Mouse (Mus musculus) kidney, adult 9 months (tissue): Measurements from ENCODE around the gene Rab23.

Experiments
- DNase-seq: peaks from one replicate; pipeline ENCODE4 v3.0.0; 2022

Rab23 gene

DNA sequence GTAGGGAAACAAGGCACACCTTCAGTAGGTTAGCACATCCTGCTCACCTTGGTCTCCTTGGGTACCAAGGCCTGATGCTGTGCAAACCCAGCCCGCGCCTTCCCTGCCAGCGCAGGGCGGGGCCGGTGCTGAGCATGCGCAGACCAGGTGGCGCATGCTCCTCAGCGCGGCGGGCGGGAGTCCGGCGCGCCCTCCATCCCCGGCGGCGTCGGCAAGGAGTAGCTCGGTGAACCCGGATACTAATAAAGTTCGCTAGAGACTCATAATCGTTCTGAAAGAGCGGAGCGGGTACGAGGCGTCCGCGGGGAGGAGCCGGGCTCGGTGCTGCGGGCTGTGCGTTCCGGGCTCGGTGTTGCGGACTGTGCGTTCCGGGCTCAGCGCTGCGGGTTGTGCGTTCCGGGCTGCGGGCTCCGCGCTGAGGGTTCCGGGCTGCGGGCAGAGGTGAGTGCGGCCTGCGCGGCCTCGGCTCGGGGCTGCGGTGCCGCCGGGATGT is at the start of gene Rab23:
TSS of gene Rab23 (plus strand) at position 155 of the 493 bp plus-strand sequence.
- peak; percentile 79 for DNase-seq

DNA sequence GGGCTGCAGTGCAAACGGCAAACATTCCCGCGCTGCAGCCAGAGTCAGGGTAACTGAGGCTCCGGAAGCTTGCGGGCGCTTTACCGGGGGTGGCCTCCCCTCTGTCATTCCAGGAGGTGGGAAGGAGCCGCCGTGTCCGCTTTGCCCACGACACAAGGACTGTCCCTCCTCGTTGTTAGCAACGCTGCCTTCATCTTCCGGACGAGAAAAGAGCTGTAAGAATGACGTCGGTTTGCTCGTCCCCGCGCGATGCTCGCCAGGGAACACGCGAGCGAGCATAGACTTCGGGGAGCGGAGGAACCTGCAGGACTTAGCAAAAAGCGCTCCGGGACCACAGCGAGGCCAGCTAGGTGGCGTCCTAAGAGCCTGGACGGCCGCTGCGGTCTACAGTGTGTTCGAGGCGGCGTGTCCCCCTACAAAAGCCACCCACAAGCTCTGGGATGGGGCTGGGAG is 49.5 kb upstream of the Rab23 start:
- DNase-seq: peak; percentile 48

DNA sequence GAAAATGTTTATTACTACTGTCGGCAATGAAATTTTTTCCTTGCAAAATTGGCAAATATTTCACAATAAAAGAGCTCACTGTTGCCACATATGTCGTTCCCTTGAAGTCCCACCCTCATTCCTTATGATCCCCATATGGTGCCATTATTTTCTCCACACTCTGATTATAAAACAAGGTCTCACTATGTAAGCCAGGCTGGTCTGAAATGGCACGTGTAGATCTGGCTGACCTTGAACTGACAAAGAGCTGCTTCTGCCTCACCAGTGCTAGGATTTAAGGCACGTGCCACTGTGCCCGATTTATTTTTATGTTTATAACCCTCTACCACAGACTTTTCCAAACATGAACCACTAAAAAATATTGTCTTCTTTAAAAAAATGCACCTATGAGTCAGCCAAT is 48.2 kb upstream of the Rab23 start:
- DNase-seq: no peak

DNA sequence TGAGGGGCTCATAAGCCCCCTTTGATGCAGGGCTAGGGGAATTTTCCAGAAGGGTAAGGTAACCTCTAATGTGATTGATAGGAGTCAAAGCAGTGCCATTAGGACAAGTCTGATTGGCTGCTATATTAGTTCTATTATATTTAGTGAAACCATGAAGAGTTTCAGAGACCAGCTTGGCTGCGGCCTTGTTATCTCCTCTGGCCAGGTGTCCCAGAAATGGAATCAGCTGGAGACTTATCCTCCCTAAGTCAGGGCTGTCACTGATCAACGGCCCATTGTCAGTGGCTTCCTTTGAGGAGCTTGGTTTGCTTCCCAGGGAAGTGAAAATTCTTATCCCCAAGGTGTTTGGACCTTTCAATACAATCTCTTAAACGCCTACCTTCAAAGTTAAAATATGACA is 47.6 kb upstream of the Rab23 start:
- no peak for DNase-seq

DNA sequence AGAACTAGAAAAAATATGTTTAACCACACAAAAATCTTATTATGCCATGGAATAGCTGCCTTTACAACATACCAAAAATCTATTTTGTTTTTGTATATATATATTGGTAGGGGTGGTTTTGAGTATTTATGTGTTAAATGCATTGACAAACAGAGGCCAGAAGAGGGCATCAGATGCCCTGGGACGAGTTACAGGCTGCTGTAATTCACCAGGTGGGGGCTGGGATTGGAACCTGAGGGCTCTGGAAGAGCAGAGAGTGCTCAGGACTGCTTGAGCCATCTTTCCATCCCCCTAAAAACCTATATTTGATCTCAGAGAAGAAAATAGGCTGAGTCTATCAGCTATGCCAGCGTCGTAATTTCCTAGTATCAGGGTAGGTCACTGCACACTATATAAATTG is 47.2 kb upstream of the Rab23 start:
- DNase-seq: peak; percentile 36

DNA sequence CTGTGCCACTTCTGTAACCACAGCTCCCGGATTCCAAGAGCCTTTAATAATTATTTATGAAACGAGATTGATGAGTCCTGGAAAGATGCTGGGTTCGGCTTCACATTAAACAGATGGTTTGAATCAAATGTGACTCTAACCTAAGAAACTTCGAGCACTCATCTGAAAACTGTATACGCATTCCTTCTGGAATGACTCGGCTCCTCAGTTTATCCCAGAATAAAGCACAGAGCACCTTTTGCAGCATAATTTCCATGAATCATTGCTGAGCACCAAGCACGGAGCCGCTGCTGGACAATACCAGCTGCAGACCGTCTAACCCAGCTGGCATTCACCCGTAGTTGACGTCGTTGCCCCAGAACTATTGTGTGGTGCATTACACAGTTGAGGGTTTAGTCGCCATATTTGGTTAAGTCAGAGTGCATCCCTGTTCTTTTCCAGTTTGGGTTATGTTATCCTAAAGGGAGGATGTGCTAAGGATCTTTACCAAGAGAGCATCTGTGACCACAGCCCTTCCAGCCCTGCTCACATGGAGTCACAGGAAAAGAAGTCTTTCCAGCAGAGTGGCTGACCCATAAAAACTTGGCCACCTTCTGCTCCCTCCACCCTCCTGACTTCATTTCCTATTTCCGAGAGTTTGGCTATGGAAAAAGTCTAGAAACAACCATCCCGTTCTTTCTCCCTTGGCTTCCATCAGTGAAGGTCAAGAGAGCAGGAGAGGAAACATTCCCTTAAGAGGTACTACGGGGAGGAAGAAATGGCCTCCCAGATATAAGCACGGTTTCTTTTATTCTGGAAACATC is 46.3 kb upstream of the Rab23 start:
- DNase-seq: no peak

DNA sequence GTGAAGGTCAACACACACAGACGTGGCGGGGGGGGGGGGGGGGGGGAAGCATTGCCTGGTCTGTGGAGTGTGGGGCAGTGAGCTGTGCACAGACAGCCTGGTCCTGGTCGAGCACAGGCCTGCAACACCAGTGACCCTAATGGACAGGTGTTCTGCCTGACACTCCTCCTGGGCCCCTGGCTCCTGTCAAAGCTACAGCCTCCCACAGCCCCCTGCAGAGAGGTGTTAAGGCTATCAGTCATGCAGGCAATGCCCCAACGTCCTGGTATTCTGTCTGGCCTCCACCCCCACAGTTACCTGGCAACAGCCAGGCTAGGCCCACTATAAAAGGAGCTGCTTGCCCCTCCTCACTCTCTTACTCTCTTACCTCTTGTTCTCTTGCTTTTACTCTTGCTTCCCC is 39.3 kb upstream of the Rab23 start:
- no peak for DNase-seq

DNA sequence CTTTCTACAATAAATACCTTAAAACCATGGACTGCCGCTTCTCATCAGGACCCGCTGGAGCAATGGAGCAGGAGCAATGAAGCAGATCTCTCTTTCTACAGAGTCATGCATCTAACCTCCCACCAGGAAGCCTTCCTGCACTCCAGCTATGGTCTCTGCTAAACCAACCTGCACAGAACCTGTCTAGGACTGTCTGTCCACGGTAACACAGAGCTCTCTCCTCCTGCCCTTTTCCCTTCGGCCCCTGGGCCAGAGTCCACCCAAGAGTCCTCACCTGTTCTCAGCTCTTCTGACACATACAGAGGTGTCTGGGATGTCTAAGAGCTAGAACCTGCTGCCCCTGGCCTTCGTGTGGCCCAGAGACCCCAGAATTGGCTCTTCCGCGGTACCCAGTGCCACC is 38.8 kb upstream of the Rab23 start:
- peak; percentile 56 for DNase-seq

DNA sequence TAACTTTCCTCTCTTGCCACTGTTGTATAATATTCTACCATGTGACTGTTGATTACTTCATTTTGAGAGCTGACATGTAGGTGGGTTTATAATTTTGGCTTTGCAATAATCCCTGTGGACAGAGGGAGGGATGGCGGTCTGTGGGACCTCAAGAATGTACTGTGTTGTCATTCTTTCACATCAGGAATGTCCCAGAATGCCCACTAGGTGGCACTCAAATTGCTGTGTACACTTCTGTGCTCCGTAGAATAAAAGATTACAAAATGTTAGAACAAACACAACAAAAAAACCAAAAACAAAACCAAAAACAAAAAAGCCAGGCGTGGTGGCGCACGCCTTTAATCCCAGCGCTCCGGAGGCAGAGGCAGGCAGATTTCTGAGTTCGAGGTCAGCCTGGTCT is 35.2 kb upstream of the Rab23 start:
- DNase-seq: peak; percentile 57

DNA sequence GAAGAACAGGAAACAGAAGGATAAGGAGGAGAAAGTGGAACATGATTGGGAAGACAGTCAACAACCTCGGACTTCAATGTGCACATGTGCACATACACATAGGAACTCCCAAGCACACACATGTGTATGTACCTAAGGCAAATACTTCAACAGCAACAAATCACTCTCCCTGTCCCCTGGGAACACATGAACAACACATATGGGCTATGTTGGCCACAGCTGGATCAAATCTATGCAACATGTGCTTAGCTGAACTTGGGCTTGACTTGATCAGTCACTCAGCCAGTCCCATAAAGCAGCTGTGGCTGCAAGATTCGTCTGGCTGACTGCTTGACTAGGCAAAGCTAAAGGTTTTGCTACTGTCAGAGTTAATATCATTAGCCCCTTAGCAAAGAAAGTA is 30.9 kb upstream of the Rab23 start:
- DNase-seq: no peak

DNA sequence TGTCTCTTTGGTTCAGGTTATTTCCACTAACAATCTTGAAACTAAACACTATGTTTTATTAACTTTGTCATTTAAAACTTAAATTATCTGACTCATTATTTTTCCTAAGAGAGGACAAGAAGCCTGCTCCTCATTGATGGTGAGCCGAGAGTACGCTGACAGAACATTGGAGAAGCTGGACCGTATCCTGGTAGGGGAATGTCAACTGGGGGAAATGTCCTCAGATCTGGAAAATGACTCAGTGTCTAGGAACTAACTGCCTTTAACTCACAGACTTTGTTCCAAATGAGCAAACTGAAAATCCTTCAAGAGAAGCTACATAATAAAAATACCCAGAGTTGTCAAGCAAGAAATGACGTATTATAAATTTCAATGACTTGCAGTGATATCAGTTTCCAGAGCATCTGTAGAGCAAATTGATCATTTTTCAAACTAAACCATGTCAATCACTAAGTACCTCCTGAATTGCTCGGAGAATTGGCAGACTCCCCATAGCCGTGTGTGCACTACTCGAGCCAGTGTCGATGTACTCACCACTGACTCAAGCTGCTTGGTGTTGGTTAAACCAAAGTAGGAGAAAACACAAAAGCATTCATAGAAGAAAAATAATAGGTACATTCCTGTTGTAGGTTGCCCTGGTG is 30.1 kb upstream of the Rab23 start:
- no peak for DNase-seq

DNA sequence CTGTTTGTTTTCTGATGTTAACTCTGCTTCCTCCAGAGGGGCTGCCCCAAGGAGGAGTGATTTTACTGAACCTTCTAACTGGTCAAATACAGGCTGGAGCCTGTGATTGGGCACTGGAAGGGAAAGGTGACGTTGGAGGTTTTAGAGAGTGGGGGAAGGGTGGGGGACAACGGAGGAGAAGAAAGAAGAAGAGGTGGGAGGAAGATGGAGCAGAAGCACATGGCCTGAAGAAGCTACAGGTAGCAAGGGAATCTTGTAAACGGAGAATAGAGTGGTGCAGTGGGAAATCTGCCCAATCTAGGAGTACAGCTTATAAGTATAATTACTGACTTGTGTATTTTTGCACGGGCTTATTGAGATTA is 29.6 kb upstream of the Rab23 start:
- DNase-seq: no peak

DNA sequence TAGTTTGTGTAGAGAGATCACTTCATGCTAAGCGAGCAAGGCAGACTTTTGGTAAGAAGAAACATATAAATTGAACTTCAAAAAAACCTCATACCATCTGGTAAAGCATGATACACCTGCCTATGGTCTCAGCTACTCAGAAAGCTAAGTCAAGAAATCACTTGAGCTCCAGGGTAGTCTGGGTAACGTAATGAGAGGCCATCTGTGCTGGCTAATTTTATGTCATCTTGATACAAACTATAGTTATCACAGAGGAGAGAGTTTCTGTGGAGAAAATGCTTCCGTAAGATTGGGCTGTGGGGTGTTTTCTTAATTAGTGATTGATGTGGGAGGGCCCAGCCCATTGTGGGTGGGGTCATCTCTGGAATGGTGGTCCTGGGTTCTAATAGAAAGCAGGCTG is 25.8 kb upstream of the Rab23 start:
- DNase-seq: no peak

DNA sequence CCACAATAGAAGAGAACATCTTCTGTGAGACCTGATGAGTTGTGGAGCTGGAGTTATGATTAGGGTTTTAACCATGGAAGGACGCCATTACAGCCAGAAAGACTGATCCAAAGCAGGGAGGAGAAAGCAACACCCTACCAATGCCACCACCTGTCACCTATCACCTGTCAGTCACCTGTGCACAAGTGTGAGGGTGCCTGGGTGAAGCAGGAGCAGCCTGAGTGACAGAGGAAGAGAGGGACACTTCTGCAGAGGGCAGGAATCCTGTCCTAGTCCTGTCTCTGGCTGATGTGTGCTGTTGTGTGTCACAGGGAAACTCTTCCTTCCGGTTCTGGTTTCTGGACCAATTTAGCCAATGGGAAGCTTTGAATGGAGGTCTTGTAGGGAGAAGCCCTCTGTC is 23.7 kb upstream of the Rab23 start:
- DNase-seq: no peak

DNA sequence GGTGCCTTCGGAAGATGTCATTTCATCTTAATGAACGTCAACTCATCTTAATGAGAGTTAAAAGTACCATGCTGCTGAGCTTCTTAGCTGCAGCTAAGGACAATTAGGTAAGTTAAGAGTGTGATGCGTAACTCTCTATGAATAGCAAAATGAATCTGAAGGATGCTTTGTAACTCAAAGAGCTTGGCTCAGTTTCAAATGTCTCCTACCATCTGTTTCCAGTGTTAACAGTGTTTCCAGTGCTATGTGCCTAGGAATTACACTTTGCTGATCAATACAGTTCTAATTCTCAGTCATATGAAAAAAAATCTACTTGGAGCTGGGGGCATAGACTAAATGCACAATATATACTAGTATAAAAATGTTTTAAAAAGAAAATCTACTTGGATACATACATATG is 18.4 kb upstream of the Rab23 start:
- no peak for DNase-seq

DNA sequence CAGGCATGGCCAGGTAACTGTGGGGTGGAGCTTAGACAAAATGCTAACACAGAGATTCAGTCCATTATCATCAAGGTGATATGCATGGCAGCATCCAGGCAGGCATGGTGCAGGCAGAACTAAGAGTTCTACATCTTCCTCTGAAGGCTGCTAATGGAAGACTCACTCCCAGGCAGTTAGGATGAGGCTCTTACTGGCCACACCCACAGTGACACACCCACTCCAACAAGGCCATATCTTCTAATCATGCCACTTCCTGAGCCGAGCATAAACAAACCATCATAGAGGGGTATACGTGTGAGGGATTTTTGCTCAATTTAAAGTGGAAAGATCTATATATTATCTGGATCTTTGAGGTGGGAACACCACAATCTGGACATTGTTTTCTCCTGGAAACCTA is 10.1 kb upstream of the Rab23 start:
- DNase-seq: no peak

DNA sequence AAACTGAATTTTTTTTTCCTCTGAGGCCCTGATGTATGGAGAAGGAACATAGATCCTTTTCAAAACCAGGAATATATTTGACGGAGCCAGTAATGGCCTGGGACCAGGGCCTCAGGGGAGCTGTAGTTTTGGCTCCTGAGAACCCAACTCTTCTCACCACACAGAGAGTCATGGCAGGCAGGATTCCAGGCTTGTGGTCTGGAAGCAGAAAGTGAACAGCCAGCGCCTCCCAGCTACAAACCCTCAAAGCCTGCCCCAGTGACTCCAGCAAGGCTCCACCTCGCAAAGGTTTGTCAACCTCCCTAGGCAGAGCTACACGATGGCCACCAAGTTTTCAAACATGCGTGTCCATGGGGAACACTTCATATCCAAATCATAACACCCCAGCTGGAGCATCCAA is 7.7 kb upstream of the Rab23 start:
- DNase-seq: no peak

DNA sequence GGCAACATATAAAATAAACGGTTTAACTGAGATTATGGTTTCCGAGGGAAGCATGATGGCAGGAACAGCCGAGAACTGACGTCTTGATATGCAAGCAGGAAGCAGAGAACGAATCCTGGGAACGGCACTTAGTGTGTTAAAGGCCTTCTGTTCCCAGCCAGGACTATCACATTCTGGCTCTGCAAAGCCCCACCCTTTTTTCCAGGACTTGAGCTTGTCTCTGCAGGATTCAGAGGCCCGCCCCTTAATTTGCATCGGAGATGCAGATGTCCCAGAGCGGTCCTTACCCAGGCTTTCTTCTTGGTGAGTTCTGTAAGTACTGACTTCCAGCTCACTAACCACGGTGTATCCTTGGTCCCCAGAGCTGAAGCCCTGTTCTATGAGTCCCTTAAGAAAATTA is 4.9 kb upstream of the Rab23 start:
- no peak for DNase-seq

DNA sequence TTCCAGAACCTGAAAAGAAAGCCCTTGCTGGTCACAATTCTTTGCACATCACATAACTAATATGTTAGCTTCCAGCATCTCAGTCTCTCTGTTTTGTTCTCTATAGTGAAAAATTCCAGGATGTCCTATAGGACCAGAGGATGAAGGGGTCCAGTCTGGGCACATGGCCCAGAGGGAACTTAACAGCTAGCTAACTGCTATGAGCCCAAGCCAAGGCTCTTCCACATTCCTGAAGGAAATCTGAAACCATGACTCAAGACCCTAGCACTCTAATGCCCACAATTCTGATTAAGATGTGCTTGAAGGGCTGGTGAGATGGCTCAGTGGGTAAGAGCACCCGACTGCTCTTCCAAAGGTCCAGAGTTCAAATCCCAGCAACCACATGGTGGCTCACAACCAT is 2.1 kb upstream of the Rab23 start:
- DNase-seq: no peak

DNA sequence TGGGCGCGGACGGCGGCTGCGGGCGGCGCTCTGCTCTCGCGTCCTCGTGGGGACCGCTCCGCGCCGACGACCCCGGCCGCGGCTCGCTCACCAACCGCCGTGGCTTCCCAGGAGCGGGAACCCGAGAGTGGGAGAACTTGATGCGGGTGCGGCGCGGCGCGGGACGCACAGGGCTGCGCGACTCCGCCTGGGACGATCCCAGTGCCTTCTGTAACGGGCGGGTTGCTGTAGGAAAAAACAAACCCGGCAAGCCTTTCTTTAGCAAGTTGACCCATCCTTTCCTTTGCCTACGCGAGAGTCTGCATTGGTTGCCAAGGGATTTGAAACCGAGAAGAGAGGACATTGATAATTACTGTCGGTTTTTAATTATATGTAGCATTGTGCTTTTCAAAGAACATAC is 544 bp downstream of the Rab23 start:
- DNase-seq: no peak

DNA sequence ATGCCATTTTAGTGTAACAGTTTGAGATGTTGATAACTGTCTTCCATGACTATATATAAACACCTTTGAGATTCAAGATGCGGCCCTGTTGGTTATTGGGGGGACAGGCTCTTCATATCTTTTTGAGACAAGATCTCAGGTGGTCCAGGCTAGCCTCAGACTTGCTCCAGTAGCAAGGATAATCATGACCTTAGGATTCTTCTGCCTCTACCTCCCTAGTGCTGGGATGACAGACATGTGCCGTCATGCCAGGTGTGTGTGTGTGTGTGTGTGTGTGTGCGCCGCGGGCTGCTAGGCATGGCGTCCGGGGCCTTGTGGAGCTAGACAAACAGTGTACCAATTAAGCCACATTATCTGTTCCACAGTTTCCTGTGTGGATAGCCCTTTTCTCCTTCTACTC is 1.3 kb downstream of the Rab23 start:
- DNase-seq: no peak

DNA sequence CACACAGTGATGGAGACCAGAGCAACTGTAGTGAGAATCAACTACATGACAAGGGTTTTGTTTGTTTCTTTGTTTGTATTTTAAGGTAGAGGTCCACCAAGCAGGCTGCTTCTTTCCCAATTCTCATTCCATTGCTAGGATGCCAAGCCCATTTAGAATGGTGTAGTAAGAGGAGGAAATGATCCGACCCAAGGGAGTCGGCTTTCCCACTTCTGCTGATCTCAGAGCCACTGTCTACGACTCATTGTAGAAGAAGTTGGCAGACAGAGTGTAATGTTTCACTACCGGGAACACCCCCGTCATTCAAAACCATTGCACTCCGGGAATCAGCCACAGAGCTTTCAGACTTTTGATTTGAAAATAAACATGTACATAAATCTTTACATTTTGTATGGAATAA is 4.8 kb downstream of the Rab23 start:
- no peak for DNase-seq

DNA sequence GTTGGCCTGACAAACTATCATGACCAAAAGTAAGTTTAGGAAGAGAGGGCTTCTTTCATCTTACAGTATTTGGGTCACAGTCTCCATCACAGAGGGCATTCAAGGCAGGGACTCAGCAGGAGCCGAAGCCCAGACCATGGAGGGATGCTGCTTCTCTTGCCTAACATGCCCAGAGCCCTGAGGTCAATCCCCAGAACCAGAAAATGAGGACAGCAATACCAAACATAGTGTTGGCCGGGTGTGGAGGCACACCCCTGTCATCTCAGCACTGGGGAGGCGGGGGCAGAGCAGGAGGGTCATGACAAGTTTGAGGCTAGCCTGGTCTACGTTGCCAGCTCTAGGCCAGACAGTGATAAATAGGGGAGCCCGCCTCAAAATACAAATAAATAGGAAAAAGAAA is 5.4 kb downstream of the Rab23 start:
- DNase-seq: no peak

DNA sequence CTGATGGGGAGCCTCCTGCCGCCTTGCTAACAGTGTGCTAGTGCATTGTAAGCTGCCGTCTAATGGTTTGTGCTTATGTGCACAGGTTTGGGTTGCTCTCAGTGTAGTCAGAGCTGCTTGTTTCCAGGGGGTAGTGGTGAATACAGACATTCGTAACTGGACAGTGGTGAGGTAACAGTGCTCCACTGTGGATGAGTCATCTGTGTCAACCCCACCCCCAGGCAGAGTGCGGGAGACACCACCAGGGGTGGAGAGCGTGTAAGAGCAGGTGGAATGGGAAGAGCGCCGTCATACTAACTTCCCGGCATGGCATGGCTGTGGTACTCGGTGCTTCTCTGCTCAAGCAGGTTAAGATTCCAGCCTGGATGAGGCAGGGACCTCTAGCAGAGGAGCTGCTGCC is 13.4 kb downstream of the Rab23 start:
- no peak for DNase-seq
